Mouse (Mus musculus) heart, embryonic 11.5 days (tissue): Measurements from ENCODE around the gene Zan. TPM values are rescaled to one million over a fixed set of nuclear protein-coding genes. Genes with fewer than 3 reads are reported as not detected.

ENCODE experiments used
- ATAC-seq: fragments of 200-750 bp; cut with Nextera tagmentation; replicated peaks from 2 replicates; pipeline ENCODE4 v1.8.0; 2017; ENCODE audit warnings: moderate library complexity; ENCODE audit not compliant: insufficient number of reproducible peaks, low FRiP score, low TSS enrichment
- H3K27ac ChIP-seq: fragments of 300-500 bp; sonication (generic); 2 replicates; pipeline ENCODE4 v1.5.1; 2014; ENCODE audit warnings: mild to moderate bottlenecking, low read depth, low read length
- H3K27me3 ChIP-seq: fragments of 300-500 bp; sonication (generic); 2 replicates; pipeline ENCODE4 v1.6.1; 2014; ENCODE audit warnings: mild to moderate bottlenecking, low read length, mixed read lengths; ENCODE audit not compliant: control insufficient read depth, insufficient read depth
- H3K36me3 ChIP-seq: fragments of 300-500 bp; sonication (generic); 2 replicates; pipeline ENCODE4 v1.6.1; 2014; ENCODE audit warnings: mild to moderate bottlenecking, low read length, moderate library complexity, mixed read lengths; ENCODE audit not compliant: control insufficient read depth, insufficient read depth
- H3K4me1 ChIP-seq: fragments of 300-500 bp; sonication (generic); 2 replicates; pipeline ENCODE4 v1.6.1; 2014; ENCODE audit warnings: low read length; ENCODE audit not compliant: control insufficient read depth, insufficient read depth
- H3K4me2 ChIP-seq: fragments of 300-500 bp; sonication (generic); 2 replicates; pipeline ENCODE4 v1.6.1; 2014; ENCODE audit warnings: mild to moderate bottlenecking, moderate library complexity
- H3K4me3 ChIP-seq: fragments of 300-500 bp; sonication (generic); 2 replicates; pipeline ENCODE4 v1.5.1; 2014; ENCODE audit warnings: low read depth, low read length
- H3K9ac ChIP-seq: fragments of 300-500 bp; sonication (generic); 2 replicates; pipeline ENCODE4 v1.6.1; 2014; ENCODE audit warnings: mild to moderate bottlenecking, low read depth, low read length, moderate library complexity
- H3K9me3 ChIP-seq: fragments of 300-500 bp; sonication (generic); replicated peaks from 2 replicates; pipeline ENCODE4 v1.6.1; 2016; ENCODE audit warnings: low read length; ENCODE audit not compliant: control insufficient read depth
- WGBS: fragments of 180-500 bp; shearing (Covaris S2); extraction: QIAGEN DNeasy Blood & Tissue Kit; methylation state at CpG from one replicate; pipeline ENCODE4 v1.1.7; 2014; ENCODE audit not compliant: insufficient replicate concordance; 5-methylcytosine and 5-hydroxymethylcytosine counted together
- polyA plus RNA-seq: library from polyadenylated mRNA; unstranded; fragments of >200 nt; fragmentation: Nextera tagmentation; extraction: Ambion mirVana; gene quantifications from 2 replicates; pipeline ENCODE4 v1.2.1, GENCODE M21; 2014

Gene Zan
- polyA plus RNA-seq, 1 experiment from 2014 or later: 0.11 TPM

DNA sequence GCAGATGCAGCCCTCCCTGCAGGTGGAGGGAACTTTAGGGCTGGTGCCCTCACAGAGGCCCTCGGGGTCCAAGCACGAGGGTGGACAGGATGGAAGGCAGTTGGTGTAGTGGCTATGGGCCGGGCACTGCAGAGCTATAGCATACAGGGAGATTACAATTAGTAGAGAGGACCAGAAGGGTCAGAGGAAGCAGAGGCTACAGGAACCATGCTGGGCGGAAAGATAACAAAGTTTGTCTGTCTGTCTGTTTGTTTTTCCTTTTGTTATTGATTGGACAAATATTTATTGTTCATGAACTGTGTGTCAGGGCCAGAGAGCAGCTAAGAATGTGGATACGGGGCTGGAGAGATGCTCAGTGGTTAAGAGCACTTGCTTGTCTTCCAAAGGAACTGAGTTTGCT, 62.6 kb downstream of the Zan start:
- H3K4me2 ChIP-seq: no peak overlapping the region
- no peaks in the 10 kb centered on the region for H3K9me3 ChIP-seq
- H3K27ac ChIP-seq: no peak overlapping the region
- H3K27me3 ChIP-seq: no peaks in the 10 kb centered on the region
- H3K36me3 ChIP-seq: no peaks in the 10 kb centered on the region
- H3K4me3 ChIP-seq: no peak overlapping the region
- WGBS: 37% methylated on average over 5 of the region's 5 CpGs
- H3K4me1 ChIP-seq: no peaks in the 10 kb centered on the region
- H3K9ac ChIP-seq: no peak overlapping the region
- no peak for ATAC-seq

DNA sequence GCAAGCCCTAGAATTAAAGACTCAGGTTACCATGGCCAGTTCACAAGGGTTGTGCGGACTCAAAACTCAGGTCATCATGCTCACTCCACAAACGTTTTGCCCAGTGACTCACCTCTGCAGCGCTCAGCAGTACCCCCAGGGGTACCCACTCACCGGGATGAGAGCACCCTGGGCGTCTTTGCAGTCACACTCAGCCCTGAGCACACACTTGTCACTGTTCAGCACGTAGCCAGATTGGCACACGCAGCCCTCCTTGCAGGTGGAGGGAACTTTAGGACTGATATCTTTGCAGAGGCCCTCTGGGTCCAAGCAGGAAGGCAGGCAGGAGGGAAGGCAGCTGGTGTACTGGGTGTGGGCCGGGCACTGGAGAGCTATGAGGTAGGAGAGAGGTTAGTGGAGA, 65.6 kb downstream of the Zan start:
- Histone ChIP-seq H3K27ac (no peak overlapping the region), H3K4me2 (no peak overlapping the region), H3K27me3 (no peaks in the 10 kb centered on the region), H3K9me3 (no peaks in the 10 kb centered on the region), H3K9ac (no peak overlapping the region), H3K4me1 (0 out of 2 replicates have a peak, but pooled peaks cover 6% of the 10 kb centered on the region), H3K36me3 (no peaks in the 10 kb centered on the region), H3K4me3 (no peak overlapping the region)
- ATAC-seq: no peak
- 66% methylated on average over 8 of the region's 8 CpGs for WGBS

GRCm38 (mm10) chr5:137410549-137410948, 66.3 kb downstream of the Zan start:
- Histone ChIP-seq H3K4me3 (no peak overlapping the region), H3K27ac (no peak overlapping the region), H3K27me3 (no peaks in the 10 kb centered on the region), H3K9ac (no peak overlapping the region), H3K9me3 (no peaks in the 10 kb centered on the region), H3K4me1 (0 out of 2 replicates have a peak, but pooled peaks cover 6% of the 10 kb centered on the region), H3K4me2 (no peak overlapping the region), H3K36me3 (no peaks in the 10 kb centered on the region)
- no peak for ATAC-seq
- 84% methylated on average over 3 of the region's 3 CpGs for WGBS

DNA sequence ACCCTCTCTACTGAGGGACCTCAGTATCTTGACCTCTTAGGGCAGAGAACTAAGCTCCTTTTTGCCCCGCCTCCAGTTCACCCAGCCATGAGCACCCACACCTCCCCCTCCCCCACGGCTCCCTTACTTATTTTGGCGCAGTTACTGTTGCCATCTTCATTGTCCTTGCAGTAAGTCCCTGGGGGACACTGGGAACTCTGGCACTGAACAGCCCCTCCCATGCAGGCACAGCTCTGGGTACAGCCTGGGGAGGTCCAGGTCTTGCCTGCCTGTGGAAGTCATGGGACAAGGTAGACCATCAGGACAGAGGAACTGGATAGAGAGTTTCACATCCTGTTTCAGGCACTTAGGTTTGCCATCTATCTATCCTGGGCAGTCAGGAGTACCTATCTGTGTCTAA, 66.8 kb downstream of the Zan start:
- no peak overlapping the region for H3K9ac ChIP-seq
- no peaks in the 10 kb centered on the region for H3K9me3 ChIP-seq
- no peak overlapping the region for H3K4me2 ChIP-seq
- 60% methylated on average over 3 of the region's 3 CpGs for WGBS
- no peak for ATAC-seq
- H3K36me3 ChIP-seq: no peaks in the 10 kb centered on the region
- H3K27me3 ChIP-seq: no peaks in the 10 kb centered on the region
- H3K4me3 ChIP-seq: no peak overlapping the region
- H3K4me1 ChIP-seq: 0 out of 2 replicates have a peak, but pooled peaks cover 6% of the 10 kb centered on the region
- no peak overlapping the region for H3K27ac ChIP-seq

GRCm38 (mm10) chr5:137409451-137409850, 67.4 kb downstream of the Zan start:
- Histone ChIP-seq H3K9me3 (no peaks in the 10 kb centered on the region), H3K27me3 (no peaks in the 10 kb centered on the region), H3K4me1 (0 out of 2 replicates have a peak, but pooled peaks cover 6% of the 10 kb centered on the region), H3K27ac (no peak overlapping the region), H3K9ac (no peak overlapping the region), H3K36me3 (no peaks in the 10 kb centered on the region), H3K4me2 (no peak overlapping the region), H3K4me3 (no peak overlapping the region)
- WGBS: 70% methylated on average over 6 of the region's 6 CpGs
- no peak for ATAC-seq

DNA sequence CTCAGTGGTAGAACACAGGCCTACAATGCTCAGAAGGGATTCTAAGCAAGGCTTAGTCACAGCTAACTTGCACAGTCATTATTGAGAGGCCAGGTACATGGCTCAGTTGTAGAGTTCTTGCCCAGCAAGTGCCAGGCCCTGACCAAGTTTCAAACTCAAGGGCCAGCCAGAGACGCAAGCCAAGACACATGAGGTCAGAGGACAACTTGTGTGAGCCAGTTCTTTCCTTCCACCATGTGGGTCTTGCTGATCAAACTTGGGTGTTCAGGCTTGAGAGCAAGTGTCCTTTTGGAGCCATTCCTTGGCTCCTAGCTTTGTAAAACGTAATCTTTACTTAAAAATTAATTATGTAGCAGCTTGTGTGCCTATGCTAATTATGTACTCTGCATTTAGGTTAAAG, 72.8 kb downstream of the Zan start:
- H3K4me1 ChIP-seq: 0 out of 2 replicates have a peak, but pooled peaks cover 6% of the 10 kb centered on the region
- no peak overlapping the region for H3K4me3 ChIP-seq
- no peak for ATAC-seq
- H3K9ac ChIP-seq: no peak overlapping the region
- no peaks in the 10 kb centered on the region for H3K9me3 ChIP-seq
- H3K4me2 ChIP-seq: no peak overlapping the region
- H3K36me3 ChIP-seq: no peaks in the 10 kb centered on the region
- 76% methylated on average over 2 of the region's 2 CpGs for whole genome bisulfite sequencing
- H3K27ac ChIP-seq: no peak overlapping the region
- no peaks in the 10 kb centered on the region for H3K27me3 ChIP-seq

- Histone ChIP-seq H3K27ac (no peak overlapping the region), H3K4me2 (no peak overlapping the region), H3K9ac (no peak overlapping the region), H3K9me3 (no peaks in the 10 kb centered on the region), H3K4me3 (no peak overlapping the region), H3K27me3 (peaks cover 4% of the 10 kb centered on the region; the same call in 1 of the 2 replicates), H3K4me1 (no peaks in the 10 kb centered on the region), H3K36me3 (no peaks in the 10 kb centered on the region)
- WGBS: 39% methylated on average over 7 of the region's 7 CpGs
- ATAC-seq: no peak
Measured at GRCm38 (mm10) chr5:137394456-137394855, 82.4 kb downstream of the Zan start.

DNA sequence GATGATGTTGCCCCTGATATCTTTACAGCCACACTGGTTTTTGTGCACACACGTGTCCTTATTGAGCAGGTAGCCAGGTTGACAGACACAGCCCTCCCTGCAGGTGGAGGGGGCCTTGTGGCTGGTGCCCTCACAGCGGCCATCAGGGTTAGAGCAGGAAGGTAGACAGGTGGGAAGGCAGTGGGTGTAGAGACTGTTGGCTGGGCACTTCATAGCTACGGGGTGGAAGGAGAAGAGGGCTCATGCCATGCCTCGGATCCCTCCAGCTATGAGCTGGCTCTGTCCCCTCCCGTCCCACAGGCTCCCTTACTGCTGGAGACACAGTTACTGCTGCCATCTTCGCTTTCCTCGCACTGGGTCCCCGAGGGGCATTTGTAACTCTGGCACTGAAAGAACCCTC, 85.2 kb downstream of the Zan start:
- H3K36me3 ChIP-seq: no peaks in the 10 kb centered on the region
- ATAC-seq: no peak
- WGBS: 71% methylated on average over 8 of the region's 8 CpGs

DNA sequence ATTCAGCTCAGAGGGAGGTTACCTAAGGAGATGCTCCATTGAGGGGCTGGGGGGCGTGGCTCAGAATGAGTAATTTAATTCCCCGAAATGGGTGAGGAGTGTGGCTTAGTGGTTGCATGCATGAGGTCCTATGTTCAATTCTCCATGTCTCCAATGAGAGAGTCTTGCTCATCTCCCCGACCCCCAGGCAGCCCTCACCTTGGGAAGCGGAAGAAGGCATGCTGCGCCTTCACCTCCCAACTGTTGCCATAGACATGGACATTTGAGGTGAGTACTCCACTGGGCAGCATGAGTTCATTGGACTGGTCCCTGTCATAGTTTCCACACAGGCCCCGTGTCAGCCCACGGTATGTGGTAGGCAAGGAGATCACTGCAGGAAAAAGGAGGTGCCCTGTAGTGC, 90.2 kb downstream of the Zan start:
- H3K4me3 ChIP-seq: no peak overlapping the region
- WGBS: 81% methylated on average over 7 of the region's 7 CpGs
- H3K36me3 ChIP-seq: no peaks in the 10 kb centered on the region
- H3K4me1 ChIP-seq: no peaks in the 10 kb centered on the region
- H3K9ac ChIP-seq: no peak overlapping the region
- no peak overlapping the region for H3K27ac ChIP-seq
- no peak for ATAC-seq
- H3K9me3 ChIP-seq: no peaks in the 10 kb centered on the region
- H3K4me2 ChIP-seq: no peak overlapping the region
- no peaks in the 10 kb centered on the region; the same call in 1 of the 2 replicates for H3K27me3 ChIP-seq

More for the DNA sequence above, 85.2 kb downstream of the Zan start:
- H3K4me2 ChIP-seq: no peak overlapping the region
- H3K4me3 ChIP-seq: no peak overlapping the region
- no peak overlapping the region for H3K9ac ChIP-seq
- H3K27ac ChIP-seq: no peak overlapping the region
- H3K27me3 ChIP-seq: peaks cover 4% of the 10 kb centered on the region; the same call in 1 of the 2 replicates
- H3K4me1 ChIP-seq: no peaks in the 10 kb centered on the region
- no peaks in the 10 kb centered on the region for H3K9me3 ChIP-seq
